Mouse (Mus musculus) hindbrain, postnatal 0 days (tissue): Measurements from ENCODE around the gene Slc29a1. TPM values are rescaled to one million over a fixed set of nuclear protein-coding genes. Genes with fewer than 3 reads are reported as not detected.

Experiments used
- ATAC-seq: fragments of 200-750 bp; cut with Nextera tagmentation; 2 replicates; pipeline ENCODE4 v1.8.0; 2017; ENCODE audit warnings: mild to moderate bottlenecking, moderate TSS enrichment, moderate library complexity
- DNase-seq: peaks from one replicate; pipeline ENCODE4 v3.0.0-alpha.2; 2015; ENCODE audit warnings: low spot score
- H3K27ac ChIP-seq: fragments of 300-500 bp; sonication (generic); 2 replicates; pipeline ENCODE4 v1.5.1; 2014; ENCODE audit warnings: mild to moderate bottlenecking
- H3K27me3 ChIP-seq: fragments of 300-500 bp; sonication (generic); 2 replicates; pipeline ENCODE4 v1.6.1; 2014; ENCODE audit warnings: low read length, mixed read lengths; ENCODE audit not compliant: insufficient read depth
- H3K36me3 ChIP-seq: fragments of 300-500 bp; sonication (generic); 2 replicates; pipeline ENCODE4 v1.6.1; 2014; ENCODE audit warnings: low read length, mixed read lengths; ENCODE audit not compliant: insufficient read depth
- H3K4me1 ChIP-seq: fragments of 300-500 bp; sonication (generic); 2 replicates; pipeline ENCODE4 v1.6.1; 2014; ENCODE audit warnings: antibody characterized with exemption, low read length, mixed read lengths; ENCODE audit not compliant: insufficient read depth
- H3K4me2 ChIP-seq: fragments of 300-500 bp; sonication (generic); 2 replicates; pipeline ENCODE4 v1.6.1; 2014; ENCODE audit warnings: low read depth, mild to moderate bottlenecking, low read length, moderate library complexity, mixed read lengths
- H3K4me3 ChIP-seq: fragments of 300-500 bp; sonication (generic); 2 replicates; pipeline ENCODE4 v1.5.1; 2014; ENCODE audit warnings: low read length
- H3K9ac ChIP-seq: fragments of 300-500 bp; sonication (generic); replicated peaks from 2 replicates; pipeline ENCODE4 v1.6.1; 2014; ENCODE audit warnings: mild to moderate bottlenecking, low read length, moderate library complexity, mixed read lengths
- H3K9me3 ChIP-seq: fragments of 300-500 bp; sonication (generic); 2 replicates; pipeline ENCODE4 v1.6.1; 2016; ENCODE audit warnings: low read length, mixed read lengths
- CTCF ChIP-seq: IDR thresholded peaks from 2 replicates; pipeline ENCODE4 v1.5.1; 2016; ENCODE audit warnings: antibody characterized with exemption, control low read depth, low read depth
- WGBS: fragments of 180-500 bp; shearing (Covaris S2); extraction: QIAGEN DNeasy Blood & Tissue Kit; methylation state at CpG from one replicate; pipeline ENCODE4 v1.1.7; 2014; 5-methylcytosine and 5-hydroxymethylcytosine counted together
- polyA plus RNA-seq: library from polyadenylated mRNA; unstranded; fragments of >200 nt; fragmentation: Nextera tagmentation; extraction: Ambion mirVana; gene quantifications from 2 replicates; pipeline ENCODE4 v1.2.1, GENCODE M21; 2015
- total RNA-seq: library from RNA; depleted of rRNA; stranded (reverse); fragments of >200 nt; gene quantifications from 2 replicates; pipeline ENCODE4 v1.2.3, GENCODE M21; 2014

The Slc29a1 gene
- total and polyA plus RNA-seq, 2 experiments from 2014 or later: 60.6 to 170 TPM

GRCm38 (mm10) chr17:45557998-45558862 is 41.2 kb downstream of the Slc29a1 start:
- no peak for ATAC-seq
- WGBS: 69% methylated on average over 16 of the region's 16 CpGs
- no peaks in the 10 kb centered on the region for H3K36me3 ChIP-seq
- H3K4me2 ChIP-seq: no peak overlapping the region
- DNase-seq: no peak
- no peak overlapping the region for H3K27ac ChIP-seq
- H3K4me1 ChIP-seq: 0 out of 2 replicates have a peak, but pooled peaks cover 4% of the 10 kb centered on the region
- H3K27me3 ChIP-seq: no peaks in the 10 kb centered on the region
- no peak overlapping the region for H3K9ac ChIP-seq
- H3K9me3 ChIP-seq: no peaks in the 10 kb centered on the region
- no peak for TF ChIP-seq CTCF
- H3K4me3 ChIP-seq: no peak overlapping the region

- WGBS: 68% methylated on average over 7 of the region's 7 CpGs
- ATAC-seq (no peak), DNase-seq (no peak)
- TF ChIP-seq CTCF: no peak
- peak overlapping the region; percentile 98 for H3K4me2 ChIP-seq
- H3K9me3 ChIP-seq: no peaks in the 10 kb centered on the region
- H3K4me1 ChIP-seq: 0 out of 2 replicates have a peak, but pooled peaks cover 4% of the 10 kb centered on the region
- no peak overlapping the region for H3K27ac ChIP-seq
- H3K36me3 ChIP-seq: no peaks in the 10 kb centered on the region
- H3K4me3 ChIP-seq: no peak overlapping the region
- no peak overlapping the region for H3K9ac ChIP-seq
- no peaks in the 10 kb centered on the region for H3K27me3 ChIP-seq
Measured at GRCm38 (mm10) chr17:45557246-45557824, 42.1 kb downstream of the Slc29a1 start.

GRCm38 (mm10) chr17:45556514-45557245 is 42.7 kb downstream of the Slc29a1 start:
- Histone ChIP-seq H3K4me1 (0 out of 2 replicates have a peak, but pooled peaks cover 4% of the 10 kb centered on the region), H3K36me3 (no peaks in the 10 kb centered on the region), H3K9me3 (no peaks in the 10 kb centered on the region), H3K27ac (no peak overlapping the region), H3K9ac (peak overlapping the region; percentile 62; the same call in 1 of the 2 replicates), H3K4me3 (peak overlapping the region; percentile 65), H3K27me3 (no peaks in the 10 kb centered on the region), H3K4me2 (peak overlapping the region; percentile 98)
- TF ChIP-seq CTCF: no peak
- DNase-seq (no peak), ATAC-seq (no peak)
- WGBS: 68% methylated on average over 3 of the region's 3 CpGs

- WGBS: 2% methylated on average over 14 of the region's 14 CpGs
- no peak for TF ChIP-seq CTCF
- no peaks in the 10 kb centered on the region for H3K9me3 ChIP-seq
- no peak overlapping the region; the same call in 1 of the 2 replicates for H3K27ac ChIP-seq
- peak overlapping the region; percentile 98 for H3K4me2 ChIP-seq
- 0 out of 2 replicates have a peak, but pooled peaks cover 4% of the 10 kb centered on the region for H3K4me1 ChIP-seq
- peak overlapping the region; percentile 65 for H3K4me3 ChIP-seq
- H3K27me3 ChIP-seq: no peaks in the 10 kb centered on the region
- H3K9ac ChIP-seq: peak overlapping the region; percentile 62
- DNase-seq: no peak
- no peaks in the 10 kb centered on the region for H3K36me3 ChIP-seq
- no peak for ATAC-seq
Measured at GRCm38 (mm10) chr17:45556107-45556489, 43.3 kb downstream of the Slc29a1 start.

GRCm38 (mm10) chr17:45555452-45556106 is 43.8 kb downstream of the Slc29a1 start, which contains the start of gene Nfkbie:
TSS of gene Nfkbie (plus strand) at chr17:45555703.
- Histone ChIP-seq H3K9ac (peak within 1 kb of the TSS; percentile 62), H3K4me1 (0 out of 2 replicates have a peak, but pooled peaks cover 4% of the 10 kb centered on the region), H3K27ac (no peak within 1 kb of the TSS; the same call in 1 of the 2 replicates), H3K36me3 (no peaks in the 10 kb centered on the region), H3K4me3 (peak within 1 kb of the TSS; percentile 65), H3K4me2 (peak within 1 kb of the TSS; percentile 98), H3K9me3 (no peaks in the 10 kb centered on the region), H3K27me3 (no peaks in the 10 kb centered on the region)
- WGBS: 1% methylated on average over 45 of the region's 45 CpGs
- no peak for TF ChIP-seq CTCF
- ATAC-seq (peak; percentile 76), DNase-seq (peak; percentile 93)

GRCm38 (mm10) chr17:45554420-45554819 is 45.0 kb downstream of the Slc29a1 start:
- Histone ChIP-seq H3K4me3 (no peak overlapping the region), H3K9me3 (no peaks in the 10 kb centered on the region), H3K27ac (no peak overlapping the region), H3K36me3 (no peaks in the 10 kb centered on the region), H3K9ac (no peak overlapping the region), H3K4me1 (0 out of 2 replicates have a peak, but pooled peaks cover 4% of the 10 kb centered on the region), H3K27me3 (no peaks in the 10 kb centered on the region), H3K4me2 (no peak overlapping the region)
- no peak for ATAC-seq
- no peak for TF ChIP-seq CTCF
- no peak for DNase-seq
- 46% methylated on average over 1 of the region's 1 CpGs for WGBS
